Mouse (Mus musculus): Measurements from ENCODE around the gene Guca1b. TPM values are rescaled to one million over a fixed set of nuclear protein-coding genes. Genes with fewer than 3 reads are reported as not detected.

Guca1b gene
- total and polyA plus RNA-seq, 3 experiments = 1.3 to 3.1 TPM; not detected in 1

- H3K9me3 ChIP-seq (replicated peaks; ENCODE audit: insufficient read depth, low read length) = no peaks in the 10 kb centered on the region
- no peaks in the 10 kb centered on the region for H3K27me3 ChIP-seq (ENCODE audit: control insufficient read depth in 1 of 2, insufficient read depth in 2 of 2, low read length in 2 of 2)
- no peak overlapping the region for H3K4me3 ChIP-seq (ENCODE audit: control insufficient read depth in 1 of 2, insufficient read depth in 1 of 2, low read depth in 2 of 2, low read length in 2 of 2)
- no peaks in the 10 kb centered on the region for H3K36me3 ChIP-seq (ENCODE audit: control insufficient read depth in 1 of 2, insufficient read depth in 2 of 2, low read length in 2 of 2)
- no peaks in the 10 kb centered on the region for H3K79me2 ChIP-seq (ENCODE audit: control insufficient read depth, insufficient read depth, low read length, poor library complexity)
- no peak overlapping the region for H3K27ac ChIP-seq (ENCODE audit: control insufficient read depth, low read depth, low read length)
- peak; percentile 19 for DNase-seq (ENCODE audit: low read depth, low spot score)
- no peaks in the 10 kb centered on the region for H3K4me1 ChIP-seq (ENCODE audit: control insufficient read depth in 1 of 2, insufficient read depth in 2 of 2, low read length in 2 of 2)
- no peak overlapping the region for H3K9ac ChIP-seq (ENCODE audit: control insufficient read depth, low read depth, low read length, poor library complexity, severe bottlenecking)
- TF ChIP-seq EP300 (IDR thresholded peaks at IDR 0.05; ENCODE audit: low read depth in 1 of 2, low read length in 2 of 2) = peak in 1 of 2 experiments; percentile 22; a peak in 1 of 4 replicates
- TF ChIP-seq ZC3H11A (IDR thresholded peaks at IDR 0.05; ENCODE audit: low read depth, low read length) = no peak
- TF ChIP-seq RAD21 (IDR thresholded peaks at IDR 0.05; ENCODE audit: low read depth, low read length) = no peak
- TF ChIP-seq E2F4 (IDR thresholded peaks at IDR 0.05; ENCODE audit: borderline replicate concordance, low read depth, low read length) = peak; percentile 73; the same call in 1 of the 2 replicates
- peak; percentile 59 for TF ChIP-seq HCFC1 (IDR thresholded peaks at IDR 0.05; ENCODE audit: low read depth, low read length)
Measured at GRCm38 (mm10) chr17:47349721-47350319, 35.4 kb upstream of the Guca1b start.

- no peak overlapping the region for H3K4me3 ChIP-seq (ENCODE audit: control insufficient read depth in 1 of 2, insufficient read depth in 1 of 2, low read depth in 2 of 2, low read length in 2 of 2)
- no peaks in the 10 kb centered on the region for H3K36me3 ChIP-seq (ENCODE audit: control insufficient read depth in 1 of 2, insufficient read depth in 2 of 2, low read length in 2 of 2)
- no peaks in the 10 kb centered on the region for H3K27me3 ChIP-seq (ENCODE audit: control insufficient read depth in 1 of 2, insufficient read depth in 2 of 2, low read length in 2 of 2)
- no peak overlapping the region for H3K9ac ChIP-seq (ENCODE audit: control insufficient read depth, low read depth, low read length, poor library complexity, severe bottlenecking)
- no peak overlapping the region for H3K27ac ChIP-seq (ENCODE audit: control insufficient read depth, low read depth, low read length)
- TF ChIP-seq MAFK (IDR thresholded peaks at IDR 0.05; ENCODE audit: borderline replicate concordance, low read depth, low read length) = no peak
- TF ChIP-seq USF1 (IDR thresholded peaks at IDR 0.05; ENCODE audit: low read depth, low read length) = no peak
- no peak for TF ChIP-seq MYB (IDR thresholded peaks at IDR 0.05; ENCODE audit: low read depth, low read length)
- no peak for TF ChIP-seq MAX (IDR thresholded peaks at IDR 0.05; ENCODE audit: low read length)
- no peak for TF ChIP-seq E2F4 (IDR thresholded peaks at IDR 0.05; ENCODE audit: borderline replicate concordance, low read depth, low read length)
- no peak for TF ChIP-seq ELF1 (IDR thresholded peaks at IDR 0.05; ENCODE audit: low read depth, low read length)
- TF ChIP-seq SIN3A (IDR thresholded peaks at IDR 0.05; ENCODE audit: low read length) = no peak
- no peak for TF ChIP-seq MXI1 (IDR thresholded peaks at IDR 0.05; ENCODE audit: low read depth, low read length)
- TF ChIP-seq ZKSCAN1 (IDR thresholded peaks at IDR 0.05; ENCODE audit: low read depth, low read length) = no peak
- no peak for TF ChIP-seq MYC (IDR thresholded peaks at IDR 0.05; ENCODE audit: low read depth, low read length)
- peak; percentile 33; the same call in 1 of the 2 replicates for TF ChIP-seq SMC3 (IDR thresholded peaks at IDR 0.05; ENCODE audit: low read depth, low read length)
- no peak for TF ChIP-seq GATA1 (IDR thresholded peaks at IDR 0.05; ENCODE audit: low read depth, low read length)
- TF ChIP-seq TAL1 (IDR thresholded peaks at IDR 0.05; ENCODE audit: low read length) = no peak
- TF ChIP-seq BHLHE40 (IDR thresholded peaks at IDR 0.05; ENCODE audit: borderline replicate concordance, low read depth, low read length) = no peak
- TF ChIP-seq KAT2A (conservative IDR thresholded peaks at IDR 0.05; ENCODE audit: low read depth, low read length) = no peak
- TF ChIP-seq ZNF384 (IDR thresholded peaks at IDR 0.05; ENCODE audit: low read depth, low read length) = no peak
- TF ChIP-seq RCOR1 (IDR thresholded peaks at IDR 0.05; ENCODE audit: low read depth, low read length) = no peak
- TF ChIP-seq ZC3H11A (IDR thresholded peaks at IDR 0.05; ENCODE audit: low read depth, low read length) = no peak
- TF ChIP-seq CHD2 (IDR thresholded peaks at IDR 0.05; ENCODE audit: low read length) = no peak
- peak; percentile 14 for TF ChIP-seq RAD21 (IDR thresholded peaks at IDR 0.05; ENCODE audit: low read depth, low read length)
- TF ChIP-seq ZMIZ1 (IDR thresholded peaks at IDR 0.05; ENCODE audit: low read depth, low read length) = no peak
- TF ChIP-seq GABPA (IDR thresholded peaks at IDR 0.05; ENCODE audit: low read depth, low read length) = no peak
- no peak for TF ChIP-seq USF2 (IDR thresholded peaks at IDR 0.05; ENCODE audit: borderline replicate concordance in 1 of 2, insufficient read depth in 1 of 2, low read depth in 1 of 2, low read length in 2 of 2)
- TF ChIP-seq CTCF (IDR thresholded peaks at IDR 0.05 in 2 of 3, conservative IDR thresholded peaks at IDR 0.05 in 1 of 3; ENCODE audit: control insufficient read depth in 1 of 3, insufficient read depth in 1 of 3, low read depth in 2 of 3, low read length in 3 of 3, poor library complexity in 1 of 3, severe bottlenecking in 1 of 3) = peak; percentile 66 to 83 (median 79)
- H3K4me1 ChIP-seq (ENCODE audit: control insufficient read depth in 1 of 2, insufficient read depth in 2 of 2, low read length in 2 of 2) = no peaks in the 10 kb centered on the region
- H3K79me2 ChIP-seq (ENCODE audit: control insufficient read depth, insufficient read depth, low read length, poor library complexity) = no peaks in the 10 kb centered on the region
- peak; percentile 67 for DNase-seq (ENCODE audit: low read depth, low spot score)
- no peaks in the 10 kb centered on the region for H3K9me3 ChIP-seq (replicated peaks; ENCODE audit: insufficient read depth, low read length)
Measured at GRCm38 (mm10) chr17:47359964-47360363, 25.2 kb upstream of the Guca1b start.

All from MEL (cell line).